Mouse (Mus musculus): ENCODE measurements around the gene Traf1. TPM values are rescaled to one million over a fixed set of nuclear protein-coding genes. Genes with fewer than 3 reads are reported as not detected.
A peak's percentile ranks its signal among the peaks of the same experiment; 100 is the strongest.

The Traf1 gene
- polyA plus RNA-seq, 1 experiment, result 1.4 TPM

- H3K27ac ChIP-seq (ENCODE audit: insufficient read depth, low read length), result no peak overlapping the region
- peaks cover 2% of the 10 kb centered on the region for H3K4me1 ChIP-seq (ENCODE audit: control insufficient read depth, insufficient read depth, low read length)
- no peak overlapping the region for H3K4me3 ChIP-seq (ENCODE audit: insufficient read depth, low read length)
- no peak for TF ChIP-seq POLR2A (IDR thresholded peaks at IDR 0.05; ENCODE audit: extremely low read depth, insufficient read depth, low read length)
- TF ChIP-seq CTCF (IDR thresholded peaks at IDR 0.05; ENCODE audit: extremely low read depth, insufficient read depth, low read length), result peak; percentile 53
Observed at GRCm38 (mm10) chr2:34970092-34970750, 8.6 kb upstream of the Traf1 start.

GRCm38 (mm10) chr2:34969166-34969565 lies 7.6 kb upstream of the Traf1 start:
- TF ChIP-seq POLR2A (IDR thresholded peaks at IDR 0.05; ENCODE audit: extremely low read depth, insufficient read depth, low read length) (no peak), CTCF (IDR thresholded peaks at IDR 0.05; ENCODE audit: extremely low read depth, insufficient read depth, low read length) (no peak)
- Histone ChIP-seq H3K4me3 (ENCODE audit: insufficient read depth, low read length) (no peak overlapping the region), H3K4me1 (ENCODE audit: control insufficient read depth, insufficient read depth, low read length) (peaks cover 2% of the 10 kb centered on the region), H3K27ac (ENCODE audit: insufficient read depth, low read length) (no peak overlapping the region)

GRCm38 (mm10) chr2:34966243-34966934 lies 4.8 kb upstream of the Traf1 start:
- TF ChIP-seq POLR2A (IDR thresholded peaks at IDR 0.05; ENCODE audit: extremely low read depth, insufficient read depth, low read length), result no peak
- TF ChIP-seq CTCF (IDR thresholded peaks at IDR 0.05; ENCODE audit: extremely low read depth, insufficient read depth, low read length), result no peak
- Histone ChIP-seq H3K4me1 (ENCODE audit: control insufficient read depth, insufficient read depth, low read length) (peaks cover 2% of the 10 kb centered on the region), H3K27ac (ENCODE audit: insufficient read depth, low read length) (no peak overlapping the region), H3K4me3 (ENCODE audit: insufficient read depth, low read length) (no peak overlapping the region)

GRCm38 (mm10) chr2:34965806-34966205 lies 4.2 kb upstream of the Traf1 start:
- Histone ChIP-seq H3K4me1 (ENCODE audit: control insufficient read depth, insufficient read depth, low read length) (peaks cover 2% of the 10 kb centered on the region), H3K27ac (ENCODE audit: insufficient read depth, low read length) (no peak overlapping the region), H3K4me3 (ENCODE audit: insufficient read depth, low read length) (no peak overlapping the region)
- TF ChIP-seq CTCF (IDR thresholded peaks at IDR 0.05; ENCODE audit: extremely low read depth, insufficient read depth, low read length) (no peak), POLR2A (IDR thresholded peaks at IDR 0.05; ENCODE audit: extremely low read depth, insufficient read depth, low read length) (no peak)

- Histone ChIP-seq H3K4me1 (ENCODE audit: control insufficient read depth, insufficient read depth, low read length) (peaks cover 2% of the 10 kb centered on the region), H3K4me3 (ENCODE audit: insufficient read depth, low read length) (no peak overlapping the region), H3K27ac (ENCODE audit: insufficient read depth, low read length) (no peak overlapping the region)
- TF ChIP-seq CTCF (IDR thresholded peaks at IDR 0.05; ENCODE audit: extremely low read depth, insufficient read depth, low read length) (no peak), POLR2A (IDR thresholded peaks at IDR 0.05; ENCODE audit: extremely low read depth, insufficient read depth, low read length) (no peak)
Observed at GRCm38 (mm10) chr2:34965293-34965692, 3.7 kb upstream of the Traf1 start.

GRCm38 (mm10) chr2:34964651-34965050 lies 3.1 kb upstream of the Traf1 start:
- peaks cover 2% of the 10 kb centered on the region; the same call in 1 of the 2 replicates for H3K4me1 ChIP-seq (ENCODE audit: control insufficient read depth, insufficient read depth, low read length)
- no peak for TF ChIP-seq POLR2A (IDR thresholded peaks at IDR 0.05; ENCODE audit: extremely low read depth, insufficient read depth, low read length)
- H3K27ac ChIP-seq (ENCODE audit: insufficient read depth, low read length), result no peak overlapping the region
- no peak overlapping the region for H3K4me3 ChIP-seq (ENCODE audit: insufficient read depth, low read length)

GRCm38 (mm10) chr2:34964230-34964629 lies 2.7 kb upstream of the Traf1 start:
- TF ChIP-seq CTCF (IDR thresholded peaks at IDR 0.05; ENCODE audit: extremely low read depth, insufficient read depth, low read length), result no peak
- no peak for TF ChIP-seq POLR2A (IDR thresholded peaks at IDR 0.05; ENCODE audit: extremely low read depth, insufficient read depth, low read length)
- H3K4me1 ChIP-seq (ENCODE audit: control insufficient read depth, insufficient read depth, low read length), result peaks cover 1% of the 10 kb centered on the region; the same call in 1 of the 2 replicates
- no peak overlapping the region for H3K27ac ChIP-seq (ENCODE audit: insufficient read depth, low read length)
- no peak overlapping the region for H3K4me3 ChIP-seq (ENCODE audit: insufficient read depth, low read length)

- no peaks in the 10 kb centered on the region for H3K4me1 ChIP-seq (ENCODE audit: control insufficient read depth, insufficient read depth, low read length)
- H3K27ac ChIP-seq (ENCODE audit: insufficient read depth, low read length), result no peak overlapping the region
- TF ChIP-seq POLR2A (IDR thresholded peaks at IDR 0.05; ENCODE audit: extremely low read depth, insufficient read depth, low read length) (no peak), CTCF (IDR thresholded peaks at IDR 0.05; ENCODE audit: extremely low read depth, insufficient read depth, low read length) (no peak)
- H3K4me3 ChIP-seq (ENCODE audit: insufficient read depth, low read length), result no peak overlapping the region
Observed at GRCm38 (mm10) chr2:34963371-34963956, 1.9 kb upstream of the Traf1 start.

- no peak for TF ChIP-seq CTCF (IDR thresholded peaks at IDR 0.05; ENCODE audit: extremely low read depth, insufficient read depth, low read length)
- no peak overlapping the region for H3K27ac ChIP-seq (ENCODE audit: insufficient read depth, low read length)
- H3K4me3 ChIP-seq (ENCODE audit: insufficient read depth, low read length), result no peak overlapping the region
- H3K4me1 ChIP-seq (ENCODE audit: control insufficient read depth, insufficient read depth, low read length), result no peaks in the 10 kb centered on the region
Observed at GRCm38 (mm10) chr2:34962893-34963292, 1.3 kb upstream of the Traf1 start.

- H3K4me1 ChIP-seq (ENCODE audit: control insufficient read depth, insufficient read depth, low read length), result no peaks in the 10 kb centered on the region
- H3K4me3 ChIP-seq (ENCODE audit: insufficient read depth, low read length), result no peak overlapping the region
- H3K27ac ChIP-seq (ENCODE audit: insufficient read depth, low read length), result no peak overlapping the region
- no peak for TF ChIP-seq POLR2A (IDR thresholded peaks at IDR 0.05; ENCODE audit: extremely low read depth, insufficient read depth, low read length)
- no peak for TF ChIP-seq CTCF (IDR thresholded peaks at IDR 0.05; ENCODE audit: extremely low read depth, insufficient read depth, low read length)
Observed at GRCm38 (mm10) chr2:34962211-34962610, 639 bp upstream of the Traf1 start.

Data from cortical plate, adult 2 months (tissue).